Mouse (Mus musculus): ENCODE measurements around the gene Eme1.

The Eme1 gene

GRCm38 (mm10) chr11:94596311-94596852 lies 57.4 kb downstream of the Eme1 start:
- DNase-seq = no peak

All from cerebellum, adult 11 months (tissue).